Mouse (Mus musculus) forebrain, embryonic 13.5 days (tissue): ENCODE measurements around the gene Krt14. TPM values are rescaled to one million over a fixed set of nuclear protein-coding genes. Genes with fewer than 3 reads are reported as not detected.

Experiments
- ATAC-seq: fragments of 200-750 bp; cut with Nextera tagmentation; 2 replicates; pipeline ENCODE4 v1.8.0; 2017
- H3K27ac ChIP-seq: fragments of 300-500 bp; sonication (generic); 2 replicates; pipeline ENCODE4 v1.5.1; 2015; ENCODE audit warnings: inconsistent platforms, mild to moderate bottlenecking, moderate library complexity
- H3K27me3 ChIP-seq: fragments of 300-500 bp; sonication (generic); 2 replicates; pipeline ENCODE4 v1.6.1; 2015; ENCODE audit warnings: mild to moderate bottlenecking, inconsistent platforms
- H3K36me3 ChIP-seq: fragments of 300-500 bp; sonication (generic); 2 replicates; pipeline ENCODE4 v1.6.1; 2015; ENCODE audit warnings: mild to moderate bottlenecking, inconsistent platforms; ENCODE audit not compliant: poor library complexity, severe bottlenecking
- H3K4me1 ChIP-seq: fragments of 300-500 bp; sonication (generic); 2 replicates; pipeline ENCODE4 v1.6.1; 2015; ENCODE audit warnings: inconsistent platforms
- H3K4me2 ChIP-seq: fragments of 300-500 bp; sonication (generic); 2 replicates; pipeline ENCODE4 v1.6.1; 2015; ENCODE audit warnings: inconsistent platforms, mild to moderate bottlenecking, moderate library complexity
- H3K4me3 ChIP-seq: fragments of 300-500 bp; sonication (generic); 2 replicates; pipeline ENCODE4 v1.5.1; 2015; ENCODE audit warnings: mild to moderate bottlenecking, inconsistent platforms
- H3K9ac ChIP-seq: fragments of 300-500 bp; sonication (generic); 2 replicates; pipeline ENCODE4 v1.6.1; 2015; ENCODE audit warnings: mild to moderate bottlenecking, inconsistent platforms
- H3K9me3 ChIP-seq: fragments of 300-500 bp; sonication (generic); replicated peaks from 2 replicates; pipeline ENCODE4 v1.6.1; 2016; ENCODE audit warnings: inconsistent platforms
- WGBS: fragments of 180-500 bp; shearing (Covaris S2); methylation state at CpG from one replicate; pipeline ENCODE4 v1.1.7; 2015; 5-methylcytosine and 5-hydroxymethylcytosine counted together
- polyA plus RNA-seq: library from polyadenylated mRNA; unstranded; fragments of >200 nt; fragmentation: Nextera tagmentation; extraction: Ambion mirVana; gene quantifications from 2 replicates; pipeline ENCODE4 v1.2.1, GENCODE M21; 2015

Krt14 gene
- polyA plus RNA-seq, 1 experiment from 2014 or later = 0.13 TPM

DNA sequence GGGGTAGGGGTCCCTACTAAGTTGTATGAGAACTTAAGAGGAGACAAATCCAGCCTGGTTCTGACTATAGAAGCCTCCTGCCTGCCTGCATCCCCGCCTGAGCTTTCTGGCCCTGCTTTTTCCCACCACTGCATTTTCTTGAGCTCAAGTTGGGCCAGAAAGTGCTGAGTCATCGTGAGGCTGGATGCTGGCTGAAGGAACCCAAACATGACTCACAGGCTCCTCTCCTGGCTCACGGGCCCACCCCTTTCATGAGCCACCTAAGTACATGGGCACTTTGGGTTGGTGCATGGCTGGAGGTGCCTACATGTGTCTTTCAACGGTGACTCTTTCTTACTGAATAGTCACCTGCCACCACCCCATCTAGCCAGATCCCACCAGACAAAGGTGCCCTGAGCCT is 8.7 kb downstream of the Krt14 start:
- H3K36me3 ChIP-seq = no peaks in the 10 kb centered on the region
- no peak overlapping the region for H3K4me3 ChIP-seq
- 79% methylated on average over 4 of the region's 4 CpGs for WGBS
- no peaks in the 10 kb centered on the region for H3K4me1 ChIP-seq
- no peak for ATAC-seq
- H3K9ac ChIP-seq = no peak overlapping the region
- no peaks in the 10 kb centered on the region for H3K9me3 ChIP-seq
- H3K27me3 ChIP-seq = no peaks in the 10 kb centered on the region
- H3K27ac ChIP-seq = no peak overlapping the region
- no peak overlapping the region for H3K4me2 ChIP-seq

DNA sequence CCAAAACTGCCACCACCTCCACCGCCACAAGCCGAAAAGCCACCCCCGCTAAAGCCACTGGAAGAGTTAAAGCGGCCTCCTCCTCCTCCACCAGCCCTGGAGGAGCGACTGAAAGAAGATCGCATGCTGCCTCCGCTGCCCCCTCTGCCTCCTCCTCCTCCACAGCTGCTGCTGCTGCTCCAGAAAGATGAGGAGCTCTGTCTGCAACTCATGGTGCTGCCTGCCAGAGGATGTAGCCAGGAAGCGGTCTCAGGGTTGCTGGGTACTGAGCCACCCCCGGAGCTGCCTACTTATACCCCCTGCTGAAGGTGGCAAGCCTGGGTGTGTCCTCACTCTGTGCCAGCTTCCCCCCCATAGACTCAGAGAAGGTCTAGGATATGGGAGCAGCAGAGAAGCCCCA is 14.4 kb downstream of the Krt14 start, which contains the start of gene Krt9:
Krt9 (minus strand) TSS at position 255 of the 400 bp plus-strand sequence.
- Histone ChIP-seq H3K9me3 (no peaks in the 10 kb centered on the region), H3K4me3 (no peak within 1 kb of the TSS), H3K4me2 (no peak within 1 kb of the TSS), H3K9ac (no peak within 1 kb of the TSS), H3K4me1 (no peaks in the 10 kb centered on the region), H3K27ac (no peak within 1 kb of the TSS), H3K27me3 (no peaks in the 10 kb centered on the region), H3K36me3 (no peaks in the 10 kb centered on the region)
- no peak for ATAC-seq
- WGBS = 80% methylated on average over 9 of the region's 9 CpGs

DNA sequence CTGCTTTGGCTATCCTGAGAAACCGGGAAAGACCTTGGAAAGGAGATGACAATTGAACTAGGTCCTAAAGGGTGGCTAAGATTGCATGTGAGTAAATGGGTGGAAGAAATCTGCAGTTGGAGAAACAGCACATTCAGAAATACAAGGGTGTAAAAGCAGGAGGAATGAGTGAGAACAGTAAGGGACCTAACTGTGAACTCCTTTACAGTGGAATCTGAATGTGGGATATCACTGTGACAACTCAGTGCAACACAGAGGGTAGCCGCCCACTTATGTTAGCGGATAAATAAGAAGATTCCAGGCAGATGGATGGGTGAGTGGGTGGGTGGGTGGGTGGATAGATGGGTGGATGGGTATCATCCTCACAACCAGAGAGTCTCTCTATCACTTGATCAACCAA is 15.5 kb downstream of the Krt14 start:
- Histone ChIP-seq H3K4me2 (no peak overlapping the region), H3K4me3 (no peak overlapping the region), H3K9me3 (no peaks in the 10 kb centered on the region), H3K9ac (no peak overlapping the region), H3K27me3 (no peaks in the 10 kb centered on the region), H3K4me1 (no peaks in the 10 kb centered on the region), H3K36me3 (no peaks in the 10 kb centered on the region), H3K27ac (no peak overlapping the region)
- no peak for ATAC-seq
- WGBS = 91% methylated on average over 3 of the region's 3 CpGs

DNA sequence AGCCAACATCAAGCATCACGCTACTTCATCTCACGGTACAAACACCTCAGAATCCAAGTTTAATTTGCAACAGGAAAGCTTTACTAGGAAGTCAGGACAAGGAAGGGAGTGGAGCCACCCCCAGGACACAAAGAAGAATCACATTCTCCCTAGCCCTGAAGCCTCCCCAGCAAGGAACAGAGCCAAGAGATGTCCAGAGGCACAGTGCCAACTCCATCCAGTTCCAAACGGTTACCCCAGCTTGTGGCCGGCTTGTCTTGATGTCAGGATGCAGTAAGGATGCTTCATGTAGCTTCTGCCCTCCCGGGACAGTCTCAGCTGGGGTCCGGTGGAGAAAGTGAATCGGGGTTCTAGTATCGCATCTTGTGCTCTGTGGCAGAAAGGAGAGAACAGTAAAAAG is 20.6 kb downstream of the Krt14 start:
- H3K9ac ChIP-seq = no peak overlapping the region
- no peak overlapping the region for H3K27ac ChIP-seq
- ATAC-seq = no peak
- H3K27me3 ChIP-seq = no peaks in the 10 kb centered on the region
- no peak overlapping the region for H3K4me2 ChIP-seq
- WGBS = 87% methylated on average over 8 of the region's 8 CpGs
- no peaks in the 10 kb centered on the region for H3K4me1 ChIP-seq
- H3K4me3 ChIP-seq = no peak overlapping the region
- H3K9me3 ChIP-seq = no peaks in the 10 kb centered on the region
- H3K36me3 ChIP-seq = no peaks in the 10 kb centered on the region

DNA sequence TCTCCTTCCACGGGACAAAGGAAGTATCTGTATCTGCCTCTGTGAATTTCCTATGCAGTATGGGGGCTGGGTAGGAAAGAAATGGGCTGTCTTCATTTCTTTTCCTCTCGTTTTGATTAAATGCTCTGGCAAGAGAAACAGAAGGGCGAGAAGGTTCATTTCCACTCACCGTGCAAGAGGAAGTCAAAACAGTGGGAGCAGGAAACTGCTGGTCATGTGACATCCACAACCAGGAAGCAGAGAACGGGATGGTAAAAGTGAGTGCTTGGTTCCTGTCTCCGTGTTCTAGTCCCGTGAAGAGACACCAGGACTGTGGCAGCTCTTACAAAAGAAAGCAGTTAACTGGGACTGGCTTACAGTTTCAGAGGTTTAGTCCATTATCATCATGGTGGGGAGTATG is 25.6 kb downstream of the Krt14 start:
- no peak overlapping the region for H3K4me3 ChIP-seq
- H3K27me3 ChIP-seq = no peaks in the 10 kb centered on the region
- no peak overlapping the region for H3K27ac ChIP-seq
- no peaks in the 10 kb centered on the region for H3K9me3 ChIP-seq
- H3K36me3 ChIP-seq = no peaks in the 10 kb centered on the region
- H3K9ac ChIP-seq = no peak overlapping the region
- no peaks in the 10 kb centered on the region for H3K4me1 ChIP-seq
- WGBS = 84% methylated on average over 7 of the region's 7 CpGs
- H3K4me2 ChIP-seq = no peak overlapping the region
- ATAC-seq = no peak

DNA sequence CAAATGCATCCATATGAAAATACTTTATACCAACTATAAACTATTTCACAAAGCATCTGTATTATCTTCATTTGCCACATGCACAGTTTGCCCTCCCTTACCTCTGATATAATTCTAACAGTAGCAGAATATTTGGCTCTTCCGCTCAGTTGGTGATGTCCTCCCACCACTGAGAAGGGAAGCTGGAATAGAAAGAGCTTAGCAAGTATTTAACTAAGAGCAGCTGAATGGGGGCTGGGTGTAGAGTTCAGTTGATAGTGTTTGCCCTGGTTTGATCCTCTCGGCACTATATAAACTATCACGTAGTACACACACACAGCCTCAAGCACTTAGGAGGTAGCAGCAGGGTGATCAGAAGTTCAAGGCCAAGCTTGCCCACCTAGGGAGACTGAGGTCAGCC is 28.1 kb downstream of the Krt14 start:
- no peak for ATAC-seq
- no peak overlapping the region for H3K4me3 ChIP-seq
- no peak overlapping the region for H3K27ac ChIP-seq
- H3K9ac ChIP-seq = no peak overlapping the region
- no peak overlapping the region for H3K4me2 ChIP-seq
- H3K9me3 ChIP-seq = no peaks in the 10 kb centered on the region
- no peaks in the 10 kb centered on the region for H3K36me3 ChIP-seq
- H3K27me3 ChIP-seq = no peaks in the 10 kb centered on the region
- no peaks in the 10 kb centered on the region for H3K4me1 ChIP-seq
- WGBS = 89% methylated on average over 3 of the region's 3 CpGs

DNA sequence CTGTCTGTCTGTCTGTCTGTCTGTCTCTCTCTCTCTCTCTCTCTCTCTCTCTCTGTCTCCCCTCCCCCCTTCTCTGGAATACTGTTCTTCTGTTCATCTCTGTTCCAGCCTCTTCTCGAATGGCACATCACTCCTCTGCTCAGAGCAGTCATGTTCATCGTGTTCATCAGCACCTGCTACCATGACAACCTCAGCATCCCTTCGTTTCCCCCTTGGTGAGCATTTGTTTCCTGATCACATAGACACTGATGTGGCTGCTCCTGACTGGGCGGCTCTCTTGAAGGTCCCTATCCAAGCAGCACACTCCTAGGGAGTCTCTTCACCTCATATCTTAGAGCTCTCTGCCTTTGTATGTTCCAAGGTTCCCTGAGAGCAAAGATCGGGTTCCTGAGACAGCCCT is 29.0 kb downstream of the Krt14 start:
- H3K4me3 ChIP-seq = no peak overlapping the region
- no peak for ATAC-seq
- 77% methylated on average over 5 of the region's 5 CpGs for WGBS

DNA sequence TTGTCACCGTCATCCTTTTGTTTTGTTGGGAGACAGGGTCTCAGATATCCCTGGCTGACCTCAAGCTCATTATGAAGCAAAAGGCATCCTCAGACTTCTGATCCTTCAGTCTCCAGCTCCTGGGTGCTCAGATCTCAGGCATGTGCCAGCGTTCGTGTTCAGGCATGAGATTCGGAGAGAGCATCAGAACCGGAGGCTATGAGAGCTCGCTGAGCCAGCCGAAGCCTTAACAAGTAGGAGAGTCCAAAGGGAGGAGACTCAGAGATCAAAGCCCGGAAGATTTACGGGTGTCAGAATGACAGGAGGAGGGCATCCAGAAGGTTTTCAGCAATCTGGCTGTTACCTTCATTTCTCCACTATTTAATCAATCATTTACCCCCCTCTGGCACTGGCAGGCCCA is 30.6 kb downstream of the Krt14 start:
- Histone ChIP-seq H3K4me3 (no peak overlapping the region), H3K27me3 (no peaks in the 10 kb centered on the region), H3K9ac (no peak overlapping the region), H3K9me3 (no peaks in the 10 kb centered on the region), H3K27ac (no peak overlapping the region), H3K4me2 (no peak overlapping the region), H3K4me1 (no peaks in the 10 kb centered on the region), H3K36me3 (no peaks in the 10 kb centered on the region)
- WGBS = 91% methylated on average over 9 of the region's 9 CpGs
- no peak for ATAC-seq

More for the DNA sequence above, 29.0 kb downstream of the Krt14 start:
- H3K27ac ChIP-seq = no peak overlapping the region
- no peaks in the 10 kb centered on the region for H3K9me3 ChIP-seq
- H3K27me3 ChIP-seq = no peaks in the 10 kb centered on the region
- no peaks in the 10 kb centered on the region for H3K4me1 ChIP-seq
- H3K4me2 ChIP-seq = no peak overlapping the region
- H3K9ac ChIP-seq = no peak overlapping the region
- no peaks in the 10 kb centered on the region for H3K36me3 ChIP-seq

DNA sequence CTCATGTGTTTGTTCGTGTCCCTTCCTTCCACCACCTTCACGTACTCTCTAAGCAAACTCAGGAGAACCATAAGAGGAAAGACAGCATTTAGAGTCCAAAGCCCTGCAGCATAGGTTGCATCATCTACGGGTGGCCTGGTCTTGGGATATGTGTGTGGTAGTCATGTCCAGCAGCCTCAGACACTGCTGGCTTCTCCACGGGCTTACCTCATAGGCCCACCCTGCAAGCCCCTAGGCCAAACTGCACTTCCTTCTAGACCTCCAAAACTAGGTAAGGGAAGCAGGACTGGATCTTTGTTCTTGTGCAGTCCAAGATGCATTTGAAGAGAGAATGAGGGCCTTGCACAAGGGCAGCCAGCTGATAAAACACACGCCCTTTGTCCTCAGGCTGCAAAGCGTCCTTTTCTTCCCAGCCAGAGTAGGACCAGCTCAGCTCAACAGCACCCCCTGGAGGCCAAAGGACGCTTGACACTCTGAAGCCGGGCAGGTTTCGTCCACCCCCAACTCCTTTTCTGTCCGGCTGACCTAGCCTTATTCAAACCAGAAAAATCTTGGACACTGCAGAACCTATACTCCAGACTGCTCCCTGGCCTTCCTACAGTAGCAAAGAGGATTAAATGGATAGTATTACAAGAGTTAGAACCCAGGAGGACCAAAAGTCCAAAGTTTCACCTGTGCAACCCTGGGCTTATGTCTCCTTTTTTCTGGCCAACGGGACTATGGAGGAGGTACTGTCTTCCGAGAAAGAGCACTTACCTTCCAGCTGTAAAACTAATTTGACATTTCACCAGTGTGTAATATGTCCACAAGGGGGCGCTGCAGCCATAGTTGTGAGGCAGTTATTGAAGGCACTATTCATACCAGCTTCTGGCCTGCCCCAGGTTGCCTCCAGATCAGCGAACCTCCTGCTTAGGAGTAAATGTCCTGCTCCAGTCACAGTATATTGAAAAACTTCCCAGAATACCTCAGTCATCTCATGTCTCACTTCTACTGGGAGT is 38.3 kb downstream of the Krt14 start:
- H3K4me2 ChIP-seq = no peak overlapping the region

DNA sequence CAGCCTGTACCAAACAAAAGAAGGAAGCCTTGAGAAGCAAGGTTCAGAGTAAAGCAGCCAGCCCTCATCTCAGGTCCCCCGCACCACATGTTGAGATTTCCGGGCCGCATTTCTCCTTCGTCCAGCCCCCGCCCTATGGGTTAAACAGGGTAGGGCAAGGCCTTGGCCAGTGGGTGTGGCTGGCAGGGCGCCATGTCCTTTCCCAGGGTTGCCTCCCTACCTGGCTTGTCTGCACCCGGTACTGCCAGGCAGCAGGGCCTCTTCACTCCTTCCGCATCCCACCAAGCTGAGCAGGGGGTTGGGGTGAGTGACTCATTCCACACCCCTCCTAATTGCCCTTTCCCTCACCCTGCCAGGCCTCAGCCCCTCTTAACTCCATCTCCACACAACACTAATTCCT is 39.3 kb downstream of the Krt14 start:
- no peaks in the 10 kb centered on the region for H3K27me3 ChIP-seq
- H3K4me3 ChIP-seq = no peak overlapping the region
- no peaks in the 10 kb centered on the region for H3K36me3 ChIP-seq
- ATAC-seq = no peak
- H3K9ac ChIP-seq = no peak overlapping the region
- no peaks in the 10 kb centered on the region for H3K9me3 ChIP-seq
- H3K4me1 ChIP-seq = no peaks in the 10 kb centered on the region
- WGBS = 80% methylated on average over 8 of the region's 8 CpGs
- H3K27ac ChIP-seq = no peak overlapping the region
- no peak overlapping the region for H3K4me2 ChIP-seq

More for the DNA sequence above, 38.3 kb downstream of the Krt14 start:
- Histone ChIP-seq H3K36me3 (no peaks in the 10 kb centered on the region), H3K9ac (no peak overlapping the region), H3K4me1 (no peaks in the 10 kb centered on the region), H3K27me3 (no peaks in the 10 kb centered on the region), H3K9me3 (no peaks in the 10 kb centered on the region), H3K27ac (no peak overlapping the region), H3K4me3 (no peak overlapping the region)
- ATAC-seq = peak; percentile 53; the same call in 1 of the 2 replicates
- 29% methylated on average over 14 of the region's 14 CpGs for WGBS

DNA sequence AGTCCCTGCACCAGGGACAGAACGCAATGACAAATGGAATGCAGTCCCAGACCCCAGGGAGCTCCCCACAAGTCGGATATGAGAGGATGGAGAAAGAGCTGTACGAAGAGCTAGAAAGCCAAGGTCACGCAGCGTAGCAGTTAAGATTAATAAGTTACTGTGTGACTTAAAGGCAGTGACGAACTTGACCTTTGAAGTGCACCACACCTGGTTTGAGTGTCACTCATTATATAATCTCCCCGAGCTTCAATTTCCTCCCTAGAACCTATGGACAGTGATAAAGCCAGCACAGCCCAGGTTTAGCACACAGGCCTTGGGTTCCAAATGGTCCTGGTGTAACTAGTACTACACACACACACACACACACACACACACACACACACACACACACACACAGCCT is 43.0 kb downstream of the Krt14 start:
- no peak for ATAC-seq
- WGBS = 68% methylated on average over 7 of the region's 7 CpGs
- H3K9me3 ChIP-seq = no peaks in the 10 kb centered on the region

DNA sequence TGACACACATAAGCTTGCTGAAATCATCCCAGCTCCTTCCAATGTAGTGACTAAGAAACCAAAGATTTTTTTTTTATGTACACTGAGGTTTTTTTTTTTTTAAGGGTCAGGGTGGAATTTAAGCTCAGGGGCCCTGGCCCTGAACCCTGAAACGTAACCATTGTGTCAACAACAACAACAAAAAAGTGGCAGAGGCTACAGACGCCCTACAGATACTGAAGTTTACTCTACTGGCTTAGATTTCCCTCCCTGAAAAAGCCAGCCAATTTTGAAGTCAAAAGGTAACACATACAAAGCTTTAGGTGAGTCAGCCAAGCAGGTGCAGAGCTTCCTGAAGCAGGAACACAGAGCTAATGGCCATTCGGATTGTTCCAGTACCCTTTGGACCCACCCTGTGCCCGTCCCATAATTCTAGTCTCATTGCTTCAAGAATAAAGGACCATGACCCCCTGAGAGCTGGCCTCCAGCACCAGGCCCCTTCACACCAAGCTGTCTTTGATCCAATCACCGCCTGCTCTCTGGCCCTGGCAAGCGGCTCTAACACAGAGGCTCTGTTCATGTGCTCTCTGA is 49.4 kb downstream of the Krt14 start:
- ATAC-seq = no peak
- Histone ChIP-seq H3K36me3 (no peaks in the 10 kb centered on the region), H3K27me3 (no peaks in the 10 kb centered on the region)

More for the DNA sequence above, 43.0 kb downstream of the Krt14 start:
- Histone ChIP-seq H3K36me3 (no peaks in the 10 kb centered on the region), H3K27ac (no peak overlapping the region), H3K4me3 (no peak overlapping the region), H3K9ac (no peak overlapping the region), H3K4me1 (no peaks in the 10 kb centered on the region), H3K4me2 (no peak overlapping the region), H3K27me3 (no peaks in the 10 kb centered on the region)

More for the DNA sequence above, 49.4 kb downstream of the Krt14 start:
- no peak overlapping the region for H3K4me2 ChIP-seq
- WGBS = 64% methylated on average over 6 of the region's 6 CpGs
- no peak overlapping the region for H3K4me3 ChIP-seq
- no peak overlapping the region for H3K27ac ChIP-seq
- H3K4me1 ChIP-seq = no peaks in the 10 kb centered on the region
- no peaks in the 10 kb centered on the region for H3K9me3 ChIP-seq
- H3K9ac ChIP-seq = no peak overlapping the region
